Mouse (Mus musculus) liver, postnatal 0 days (tissue): ENCODE measurements around the gene Jup.
A peak's percentile ranks its signal among the peaks of the same experiment; 100 is the strongest.

ENCODE experiments used
- CTCF ChIP-seq: sonication (generic); IDR thresholded peaks from 2 replicates; pipeline ENCODE4 v1.5.1; 2016; ENCODE audit warnings: antibody characterized with exemption, low read depth
- EP300 ChIP-seq: IDR thresholded peaks from 2 replicates; pipeline ENCODE4 v1.6.1; 2016; ENCODE audit warnings: antibody characterized with exemption, low read depth, mild to moderate bottlenecking

DNA sequence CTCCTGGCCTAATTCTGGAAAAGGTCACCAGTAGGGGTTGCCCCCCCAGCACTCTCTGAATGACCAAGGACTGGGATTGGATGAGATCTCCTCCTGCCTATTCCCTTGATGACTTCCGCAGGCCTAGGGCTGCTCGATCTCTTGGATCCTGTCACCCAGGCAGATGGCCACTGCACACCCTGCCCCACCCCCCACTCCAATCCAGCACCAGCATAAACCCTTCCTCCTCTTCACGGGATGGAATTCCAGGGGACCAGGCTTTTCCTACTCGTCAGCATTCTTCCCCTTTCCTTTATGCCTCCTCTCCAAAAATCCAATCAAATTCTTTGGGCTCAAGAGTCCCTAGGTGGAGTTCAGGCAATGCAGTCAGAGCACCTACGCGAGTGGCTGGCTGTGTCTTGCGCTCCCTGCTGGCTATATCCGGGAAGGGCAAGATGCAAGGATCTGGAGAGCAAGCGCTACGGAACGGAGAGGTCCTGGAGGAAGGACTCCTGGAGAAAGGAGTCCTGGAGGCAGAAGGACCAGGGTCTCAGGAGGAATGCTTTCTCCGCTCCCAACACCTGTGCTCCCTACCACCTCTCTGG, 34.5 kb downstream of the Jup start:
- TF ChIP-seq CTCF, result peak; percentile 79
- no peak for TF ChIP-seq EP300
